ENCODE assay signal across 9 mouse cellular contexts in the genomic region with DNA sequence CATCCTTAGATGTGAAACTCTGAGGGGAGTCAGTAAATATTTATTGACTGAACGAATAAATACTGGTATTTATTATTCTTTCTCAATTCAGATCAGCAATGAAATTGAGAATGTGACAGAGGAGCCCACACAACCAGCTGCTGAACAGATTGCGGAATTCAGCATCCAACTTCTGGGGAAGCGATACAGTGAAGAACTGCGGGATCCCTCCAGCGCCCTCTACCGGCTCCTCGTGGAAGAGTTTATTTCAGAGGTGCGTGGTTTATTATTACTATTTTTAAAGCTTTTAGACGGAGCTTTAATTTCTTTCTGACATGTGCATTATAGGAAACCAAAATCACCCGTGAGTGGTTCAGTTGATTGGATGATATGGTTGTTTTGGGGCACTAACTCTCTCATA. TPM values are rescaled to one million over a fixed set of nuclear protein-coding genes. Genes with fewer than 3 reads are reported as not detected.
A peak's percentile ranks its signal among the peaks of the same experiment; 100 is the strongest.
DNase-seq lines count a peak whose midpoint lies in the region; ATAC-seq and TF ChIP-seq lines count a peak whose summit lies in the region.
"Had no signal": no experiment of that assay in that cellular context is flagged by ENCODE, and none has a peak within 500 bp of the region (broad histone marks: within the 10 kb centered on the region; RNA-seq: fewer than 3 reads in every experiment).

No protein-coding gene starts in this region.

- 36% methylated on average over 10 of the region's 10 CpGs for WGBS in liver, embryonic 12.5 days (ENCODE audit: insufficient replicate concordance)
- WGBS in limb, embryonic 14.5 days: 52% methylated on average over 10 of the region's 10 CpGs
- 73% methylated on average over 10 of the region's 10 CpGs for WGBS in cerebellum, adult 2 months

- no peak overlapping the region for H3K9ac ChIP-seq in liver, embryonic 12.5 days
- no peak overlapping the region for H3K9ac ChIP-seq in limb, embryonic 14.5 days (ENCODE audit: low read depth, low read length, severe bottlenecking)
- H3K9ac ChIP-seq: lung, embryonic 15.5 days had no signal

- peak; percentile 14 to 32 for DNase-seq in cerebellum, postnatal 14 days
- DNase-seq in cerebellum, adult 9-10 months: no peak
- DNase-seq in liver: peak; percentile 21
- DNase-seq in c-Kit-positive CD71-positive TER-119-negative erythroid progenitor cells, embryonic 14.5 days (ENCODE audit: low read depth): peak; percentile 1
- peak; percentile 18 for DNase-seq in limb, embryonic 14.5 days (ENCODE audit: low spot score)
- peak; percentile 38 for DNase-seq in thymus, postnatal 4 days
- DNase-seq in cerebellum, adult 2 months: no peak

- H3K27me3 ChIP-seq in liver, embryonic 12.5 days (replicated peaks): no peaks in the 10 kb centered on the region
- H3K27me3 ChIP-seq in limb, embryonic 14.5 days (ENCODE audit: control insufficient read depth, insufficient read depth, low read length): no peaks in the 10 kb centered on the region
- no peaks in the 10 kb centered on the region for H3K27me3 ChIP-seq in cerebellum, adult 2 months (ENCODE audit: control insufficient read depth, insufficient read depth, low read length)
- H3K27me3 ChIP-seq: lung, embryonic 15.5 days had no signal

- H3K27ac ChIP-seq in liver, embryonic 12.5 days: no peak overlapping the region
- no peak overlapping the region for H3K27ac ChIP-seq in limb, embryonic 14.5 days (replicated peaks; ENCODE audit: low read depth, low read length)
- no peak overlapping the region for H3K27ac ChIP-seq in cerebellum, adult 2 months (ENCODE audit: insufficient read depth, low read length)
- H3K27ac ChIP-seq: lung, embryonic 15.5 days had no signal

- TF ChIP-seq CTCF in cerebellum, adult 2 months (IDR thresholded peaks at IDR 0.05; ENCODE audit: borderline replicate concordance, insufficient read depth, low read depth, low read length): no peak

- H3K36me3 ChIP-seq in liver, embryonic 12.5 days: no peaks in the 10 kb centered on the region
- 0 out of 2 replicates have a peak, but pooled peaks cover 4% of the 10 kb centered on the region for H3K36me3 ChIP-seq in limb, embryonic 14.5 days (ENCODE audit: control insufficient read depth, insufficient read depth, low read length)
- H3K36me3 ChIP-seq: lung, embryonic 15.5 days had no signal

- no peak overlapping the region for H3K4me2 ChIP-seq in liver, embryonic 12.5 days
- no peak overlapping the region for H3K4me2 ChIP-seq in limb, embryonic 14.5 days (replicated peaks; ENCODE audit: low read depth, low read length, severe bottlenecking)
- H3K4me2 ChIP-seq: lung, embryonic 15.5 days had no signal

- no peaks in the 10 kb centered on the region for H3K4me1 ChIP-seq in liver, embryonic 12.5 days
- no peaks in the 10 kb centered on the region for H3K4me1 ChIP-seq in limb, embryonic 14.5 days (ENCODE audit: control insufficient read depth, insufficient read depth, low read length)
- no peaks in the 10 kb centered on the region; the same call in 1 of the 2 replicates for H3K4me1 ChIP-seq in cerebellum, adult 2 months (ENCODE audit: control insufficient read depth, insufficient read depth, low read length)
- H3K4me1 ChIP-seq: lung, embryonic 15.5 days had no signal

- no peak for TF ChIP-seq POLR2A in limb, embryonic 14.5 days (IDR thresholded peaks at IDR 0.05; ENCODE audit: borderline replicate concordance, extremely low read depth, insufficient read depth, insufficient read length)
- no peak for TF ChIP-seq POLR2A in cerebellum, adult 2 months (IDR thresholded peaks at IDR 0.05; ENCODE audit: borderline replicate concordance, insufficient read depth, low read length)

- no peak overlapping the region for H3K4me3 ChIP-seq in liver, embryonic 12.5 days
- no peak overlapping the region for H3K4me3 ChIP-seq in limb, embryonic 14.5 days (replicated peaks; ENCODE audit: low read length)
- H3K4me3 ChIP-seq in cerebellum, adult 2 months (replicated peaks; ENCODE audit: insufficient read depth, low read depth, low read length): no peak overlapping the region
- H3K4me3 ChIP-seq: lung, embryonic 15.5 days had no signal

- H3K9me3 ChIP-seq in liver, embryonic 12.5 days (replicated peaks): no peaks in the 10 kb centered on the region
- H3K9me3 ChIP-seq in limb, embryonic 14.5 days (ENCODE audit: control insufficient read depth, low read length): no peaks in the 10 kb centered on the region
- H3K9me3 ChIP-seq: lung, embryonic 15.5 days had no signal

- no peak for ATAC-seq in liver, embryonic 12.5 days
- ATAC-seq in limb, embryonic 14.5 days (ENCODE audit: low FRiP score, low read depth): no peak

RNA-seq across cellular contexts. Expression of a gene that starts 27.2 kb away (rescaled TPM):
- 0.11 and 0.18 TPM in 2 replicates for polyA plus RNA-seq in liver, embryonic 12.5 days (2016; fragmentation: Nextera tagmentation; extraction: Ambion mirVana)
- polyA plus RNA-seq in limb, embryonic 14.5 days (2012; rRNA removed): 0.65 and 0.79 TPM in 2 replicates
- 0.14 TPM in 2 replicates for polyA plus RNA-seq in limb, embryonic 14.5 days (2014; fragmentation: Nextera tagmentation; extraction: Ambion mirVana)
- polyA plus RNA-seq in cerebellum, adult 2 months (2012; rRNA removed): 0.55 and 0.59 TPM in 2 replicates

Comparison
In these comparisons a context has a peak if more than half of its experiments do, and no peak if none do; other contexts are left out.
1. DNase-seq: peak in cerebellum, postnatal 14 days (2 of 2), liver (single experiment), c-Kit-positive CD71-positive TER-119-negative erythroid progenitor cells, embryonic 14.5 days (single experiment), limb, embryonic 14.5 days (single experiment) and thymus, postnatal 4 days (single experiment); none in cerebellum, adult 9-10 months (single experiment) and cerebellum, adult 2 months (0 of 2).